Mouse (Mus musculus) heart, embryonic 16.5 days (tissue): Measurements from ENCODE around the gene Asap2. TPM values are rescaled to one million over a fixed set of nuclear protein-coding genes. Genes with fewer than 3 reads are reported as not detected.

ENCODE experiments used
- ATAC-seq: fragments of 200-750 bp; cut with Nextera tagmentation; replicated peaks from 2 replicates; pipeline ENCODE4 v1.8.0; 2017; ENCODE audit warnings: moderate number of reproducible peaks; ENCODE audit not compliant: insufficient read depth, low FRiP score; ENCODE audit errors: extremely low read depth
- H3K27ac ChIP-seq: fragments of 300-500 bp; sonication (generic); 2 replicates; pipeline ENCODE4 v1.5.1; 2014; ENCODE audit warnings: mild to moderate bottlenecking, low read length, control low read depth, moderate library complexity
- H3K27me3 ChIP-seq: fragments of 300-500 bp; sonication (generic); 2 replicates; pipeline ENCODE4 v1.6.1; 2014; ENCODE audit warnings: low read length, mixed read lengths; ENCODE audit not compliant: control insufficient read depth, insufficient read depth
- H3K36me3 ChIP-seq: fragments of 300-500 bp; sonication (generic); 2 replicates; pipeline ENCODE4 v1.6.1; 2014; ENCODE audit not compliant: control insufficient read depth, insufficient read depth
- H3K4me1 ChIP-seq: fragments of 300-500 bp; sonication (generic); 2 replicates; pipeline ENCODE4 v1.6.1; 2014; ENCODE audit warnings: low read length, mixed read lengths; ENCODE audit not compliant: control insufficient read depth, insufficient read depth
- H3K4me2 ChIP-seq: fragments of 300-500 bp; sonication (generic); 2 replicates; pipeline ENCODE4 v1.6.1; 2014; ENCODE audit warnings: low read depth, mild to moderate bottlenecking, control low read depth, low read length
- H3K4me3 ChIP-seq: fragments of 300-500 bp; sonication (generic); 2 replicates; pipeline ENCODE4 v1.5.1; 2014; ENCODE audit warnings: mild to moderate bottlenecking, control low read depth, low read length
- H3K9ac ChIP-seq: fragments of 300-500 bp; sonication (generic); 2 replicates; pipeline ENCODE4 v1.6.1; 2014; ENCODE audit warnings: low read length, control low read depth
- H3K9me3 ChIP-seq: fragments of 300-500 bp; sonication (generic); replicated peaks from 2 replicates; pipeline ENCODE4 v1.6.1; 2016; ENCODE audit warnings: low read length; ENCODE audit not compliant: control insufficient read depth
- WGBS: fragments of 180-500 bp; shearing (Covaris S2); extraction: QIAGEN DNeasy Blood & Tissue Kit; methylation state at CpG from one replicate; pipeline ENCODE4 v1.1.7; 2014; 5-methylcytosine and 5-hydroxymethylcytosine counted together
- polyA plus RNA-seq: library from polyadenylated mRNA; unstranded; fragments of >200 nt; fragmentation: Nextera tagmentation; extraction: Ambion mirVana; gene quantifications from 2 replicates; pipeline ENCODE4 v1.2.1, GENCODE M21; 2015

Gene Asap2
- polyA plus RNA-seq, 1 experiment from 2014 or later: 6.0 TPM

GRCm38 (mm10) chr12:21318143-21318895 is 328.1 kb downstream of the Asap2 start:
- Histone ChIP-seq H3K4me1 (peaks cover 9% of the 10 kb centered on the region), H3K36me3 (peaks cover 16% of the 10 kb centered on the region), H3K4me2 (no peak overlapping the region), H3K4me3 (no peak overlapping the region), H3K9me3 (no peaks in the 10 kb centered on the region), H3K27me3 (no peaks in the 10 kb centered on the region), H3K27ac (no peak overlapping the region), H3K9ac (no peak overlapping the region)
- WGBS: 80% methylated on average over 12 of the region's 12 CpGs
- ATAC-seq: no peak
